Mouse (Mus musculus) stomach, postnatal 0 days (tissue): ENCODE measurements around the gene Fam69b. TPM values are rescaled to one million over a fixed set of nuclear protein-coding genes. Genes with fewer than 3 reads are reported as not detected.
A peak's percentile ranks its signal among the peaks of the same experiment; 100 is the strongest.

Experiments
- ATAC-seq: fragments of 200-750 bp; cut with Nextera tagmentation; 2 replicates; pipeline ENCODE4 v1.8.0; 2017; ENCODE audit not compliant: low FRiP score, low TSS enrichment
- DNase-seq: peaks from one replicate; pipeline ENCODE4 v3.0.0-alpha.2; 2016; ENCODE audit warnings: low spot score
- H3K27ac ChIP-seq: fragments of 300-500 bp; sonication (generic); replicated peaks from 2 replicates; pipeline ENCODE4 v1.5.1; 2014; ENCODE audit warnings: mild to moderate bottlenecking, control low read depth
- H3K27me3 ChIP-seq: fragments of 300-500 bp; sonication (generic); 2 replicates; pipeline ENCODE4 v1.6.1; 2014; ENCODE audit warnings: low read length; ENCODE audit not compliant: control insufficient read depth, insufficient read depth
- H3K36me3 ChIP-seq: fragments of 300-500 bp; sonication (generic); 2 replicates; pipeline ENCODE4 v1.6.1; 2014; ENCODE audit warnings: low read length, mixed read lengths; ENCODE audit not compliant: control insufficient read depth, insufficient read depth
- H3K4me1 ChIP-seq: fragments of 300-500 bp; sonication (generic); replicated peaks from 2 replicates; pipeline ENCODE4 v1.6.1; 2014; ENCODE audit warnings: antibody characterized with exemption; ENCODE audit not compliant: control insufficient read depth, insufficient read depth
- H3K4me2 ChIP-seq: fragments of 300-500 bp; sonication (generic); replicated peaks from 2 replicates; pipeline ENCODE4 v1.6.1; 2014; ENCODE audit warnings: low read depth, mild to moderate bottlenecking, control low read depth, moderate library complexity
- H3K4me3 ChIP-seq: fragments of 300-500 bp; sonication (generic); 2 replicates; pipeline ENCODE4 v1.5.1; 2014; ENCODE audit warnings: low read depth, low read length, control low read depth
- H3K9ac ChIP-seq: fragments of 300-500 bp; sonication (generic); 2 replicates; pipeline ENCODE4 v1.6.1; 2014; ENCODE audit warnings: mild to moderate bottlenecking, low read length, control low read depth, mixed read lengths
- H3K9me3 ChIP-seq: fragments of 300-500 bp; sonication (generic); 2 replicates; pipeline ENCODE4 v1.6.1; 2016; ENCODE audit warnings: low read length; ENCODE audit not compliant: control insufficient read depth
- CTCF ChIP-seq: IDR thresholded peaks from 2 replicates; pipeline ENCODE4 v1.5.1; 2016; ENCODE audit warnings: antibody characterized with exemption, low read depth, mild to moderate bottlenecking, moderate library complexity
- EP300 ChIP-seq: optimal IDR thresholded peaks from 2 replicates; pipeline ENCODE3; 2016; ENCODE audit warnings: antibody characterized with exemption
- WGBS: fragments of 180-500 bp; shearing (Covaris S2); extraction: QIAGEN DNeasy Blood & Tissue Kit; methylation state at CpG from one replicate; pipeline ENCODE4 v1.1.7; 2014; 5-methylcytosine and 5-hydroxymethylcytosine counted together
- polyA plus RNA-seq: library from polyadenylated mRNA; unstranded; fragments of >200 nt; fragmentation: Nextera tagmentation; extraction: Ambion mirVana; gene quantifications from 2 replicates; pipeline ENCODE4 v1.2.1, GENCODE M21; 2015

Fam69b gene
- polyA plus RNA-seq, 1 experiment from 2014 or later: 10.9 TPM

DNA sequence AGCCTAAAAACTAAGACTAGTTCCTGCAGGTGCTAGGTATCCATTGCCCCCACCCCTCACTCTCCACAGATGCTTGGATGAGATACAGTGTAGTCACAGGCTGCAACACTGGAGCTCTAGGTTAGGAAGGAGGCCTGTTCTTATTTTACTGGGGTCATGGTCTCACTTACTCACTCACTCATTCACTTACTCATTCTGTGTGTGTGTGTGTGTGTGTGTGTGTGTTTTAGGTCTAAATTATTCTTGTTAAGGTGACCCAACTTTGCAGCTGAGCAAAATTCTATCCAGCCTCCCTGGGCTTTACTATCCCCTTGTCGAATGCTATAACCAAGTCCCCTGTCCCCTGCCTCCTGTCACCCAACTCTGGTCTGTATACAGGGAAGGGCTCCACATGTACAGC lies 26.7 kb upstream of the Fam69b start:
- Histone ChIP-seq H3K9me3 (no peaks in the 10 kb centered on the region), H3K4me1 (no peaks in the 10 kb centered on the region), H3K9ac (no peak overlapping the region), H3K27ac (no peak overlapping the region), H3K27me3 (no peaks in the 10 kb centered on the region), H3K36me3 (no peaks in the 10 kb centered on the region), H3K4me3 (no peak overlapping the region), H3K4me2 (no peak overlapping the region)
- ATAC-seq: no peak
- TF ChIP-seq EP300 (no peak), CTCF (no peak)
- no peak for DNase-seq
- 84% methylated on average over 1 of the region's 1 CpGs for WGBS

- Histone ChIP-seq H3K4me1 (0 out of 2 replicates have a peak, but pooled peaks cover 4% of the 10 kb centered on the region), H3K9me3 (no peaks in the 10 kb centered on the region), H3K36me3 (no peaks in the 10 kb centered on the region), H3K4me2 (peak overlapping the region; percentile 77), H3K9ac (peak overlapping the region; percentile 84; the same call in 1 of the 2 replicates), H3K27me3 (no peaks in the 10 kb centered on the region), H3K27ac (no peak overlapping the region), H3K4me3 (peak overlapping the region; percentile 73)
- no peak for ATAC-seq
- DNase-seq: no peak
- no peak for TF ChIP-seq CTCF
- no peak for TF ChIP-seq EP300
- WGBS: 67% methylated on average over 5 of the region's 5 CpGs
Measured at GRCm38 (mm10) chr2:26602631-26603030, 25.6 kb upstream of the Fam69b start.

DNA sequence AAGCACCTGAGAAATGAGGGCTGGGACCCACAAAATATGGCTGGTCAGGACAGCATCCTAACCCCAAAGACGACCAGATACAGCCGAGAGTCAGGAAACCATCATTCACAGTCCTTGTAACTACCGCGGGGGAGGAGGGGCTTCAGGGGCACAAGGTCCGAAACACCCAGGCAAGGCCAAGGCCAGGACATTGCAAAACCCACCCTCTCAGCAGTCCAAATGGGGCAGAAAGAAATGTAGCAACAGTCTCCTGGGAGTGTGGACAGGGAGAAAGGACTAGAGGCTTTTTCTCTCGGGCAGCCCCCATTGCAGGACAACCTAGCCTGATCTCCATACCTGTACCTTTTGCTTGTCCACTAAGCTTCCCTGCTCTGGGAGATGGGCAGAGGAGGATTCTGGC lies 25.1 kb upstream of the Fam69b start:
- H3K27me3 ChIP-seq: no peaks in the 10 kb centered on the region
- WGBS: 6% methylated on average over 6 of the region's 6 CpGs
- H3K4me2 ChIP-seq: peak overlapping the region; percentile 77
- DNase-seq: no peak
- peak overlapping the region; percentile 73 for H3K4me3 ChIP-seq
- H3K36me3 ChIP-seq: no peaks in the 10 kb centered on the region
- H3K27ac ChIP-seq: peak overlapping the region; percentile 95
- H3K9ac ChIP-seq: peak overlapping the region; percentile 84
- no peaks in the 10 kb centered on the region for H3K9me3 ChIP-seq
- no peak for ATAC-seq
- TF ChIP-seq CTCF (no peak), EP300 (no peak)
- 0 out of 2 replicates have a peak, but pooled peaks cover 4% of the 10 kb centered on the region for H3K4me1 ChIP-seq

DNA sequence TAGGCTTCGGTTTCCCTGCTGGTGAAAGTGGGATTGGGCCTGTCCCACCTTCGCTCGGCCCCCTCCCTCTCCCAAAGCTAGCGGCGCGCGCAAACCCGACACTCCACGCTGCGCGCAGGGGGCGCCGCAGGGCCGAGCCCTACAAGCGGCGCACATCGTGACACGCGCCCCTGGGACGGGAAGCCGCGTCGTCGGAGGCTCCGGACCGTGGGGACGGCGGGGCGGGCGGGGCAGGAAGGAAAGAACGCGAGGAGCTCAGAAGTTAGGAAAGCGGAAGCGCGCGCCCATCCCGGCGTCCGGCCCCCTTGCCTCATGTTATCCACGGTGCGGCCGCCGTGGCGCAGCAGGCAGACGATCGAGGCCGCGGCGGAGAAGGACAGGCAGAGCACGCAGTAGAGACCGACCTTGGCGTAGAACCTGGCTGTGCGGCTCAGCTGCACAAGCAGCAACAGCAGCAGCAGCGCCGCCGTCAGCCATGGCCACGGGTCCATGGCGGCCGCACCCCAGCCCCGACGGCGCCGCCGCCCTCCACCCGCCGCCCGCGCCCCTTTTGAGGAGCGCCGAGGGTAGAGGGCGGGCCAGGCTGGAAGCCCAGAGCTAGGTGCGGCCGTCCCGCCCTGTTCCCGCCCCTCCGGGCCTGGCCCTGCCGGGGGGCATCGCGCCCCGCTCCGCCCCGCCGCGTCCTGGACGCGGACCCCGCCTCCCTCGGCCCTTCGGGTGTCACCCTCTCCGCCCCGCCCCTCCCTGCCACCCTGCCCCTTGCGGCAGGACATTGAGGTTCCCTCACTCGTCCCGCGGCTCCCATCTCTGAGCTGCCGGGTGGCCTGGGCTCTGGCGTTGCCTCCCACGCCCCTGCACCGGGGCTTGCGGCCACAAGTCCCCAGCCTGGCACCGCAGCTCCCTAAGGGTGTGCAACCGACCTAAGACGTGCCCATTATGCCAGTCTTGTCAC lies 24.3 kb upstream of the Fam69b start, which contains the start of gene Agpat2:
TSS of gene Agpat2 (minus strand) at position 698 of the 952 bp plus-strand sequence.
- DNase-seq: peak; percentile 94
- H3K27ac ChIP-seq: peak within 1 kb of the TSS; percentile 95
- H3K9me3 ChIP-seq: no peaks in the 10 kb centered on the region
- no peaks in the 10 kb centered on the region for H3K36me3 ChIP-seq
- peak within 1 kb of the TSS; percentile 84 for H3K9ac ChIP-seq
- WGBS: 1% methylated on average over 63 of the region's 103 CpGs
- no peaks in the 10 kb centered on the region for H3K27me3 ChIP-seq
- peak; percentile 89 for ATAC-seq
- 0 out of 2 replicates have a peak, but pooled peaks cover 4% of the 10 kb centered on the region for H3K4me1 ChIP-seq
- peak; percentile 65 for TF ChIP-seq CTCF
- no peak for TF ChIP-seq EP300
- peak within 1 kb of the TSS; percentile 77 for H3K4me2 ChIP-seq
- peak within 1 kb of the TSS; percentile 73 for H3K4me3 ChIP-seq

DNA sequence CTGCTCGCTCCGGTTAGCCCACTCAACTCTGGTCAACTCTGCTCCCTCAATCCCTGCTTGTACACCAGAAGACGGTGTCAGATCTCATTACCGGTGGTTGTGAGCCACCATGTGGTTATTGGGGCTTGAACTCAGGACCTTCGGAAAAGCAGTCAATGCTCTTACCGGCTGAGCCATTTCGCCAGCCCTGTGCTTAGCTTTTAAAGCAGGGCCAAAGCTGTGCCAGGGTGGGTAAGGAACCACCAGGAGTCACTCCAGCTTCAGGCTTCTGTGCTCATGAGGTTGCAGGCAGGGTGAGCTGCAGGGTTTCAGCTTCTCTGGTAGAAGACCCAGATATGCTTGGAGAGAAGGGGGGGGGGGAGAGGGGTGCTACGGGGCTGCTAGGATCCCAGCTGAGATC lies 22.9 kb upstream of the Fam69b start:
- Histone ChIP-seq H3K36me3 (no peaks in the 10 kb centered on the region), H3K4me2 (no peak overlapping the region), H3K9me3 (no peaks in the 10 kb centered on the region), H3K9ac (no peak overlapping the region), H3K27ac (no peak overlapping the region), H3K27me3 (no peaks in the 10 kb centered on the region), H3K4me1 (peaks cover 4% of the 10 kb centered on the region; the same call in 1 of the 2 replicates), H3K4me3 (no peak overlapping the region)
- TF ChIP-seq CTCF (peak; percentile 35; the same call in 1 of the 2 replicates), EP300 (no peak)
- no peak for DNase-seq
- WGBS: 87% methylated on average over 8 of the region's 8 CpGs
- no peak for ATAC-seq

- no peak for TF ChIP-seq CTCF
- TF ChIP-seq EP300: no peak
- Histone ChIP-seq H3K27ac (peak overlapping the region; percentile 85), H3K4me1 (peaks cover 4% of the 10 kb centered on the region; the same call in 1 of the 2 replicates), H3K36me3 (no peaks in the 10 kb centered on the region), H3K9me3 (no peaks in the 10 kb centered on the region), H3K4me2 (no peak overlapping the region), H3K9ac (no peak overlapping the region), H3K4me3 (no peak overlapping the region), H3K27me3 (no peaks in the 10 kb centered on the region)
- 76% methylated on average over 3 of the region's 3 CpGs for WGBS
- ATAC-seq: no peak
- DNase-seq: no peak
Measured at GRCm38 (mm10) chr2:26606579-26606978, 21.7 kb upstream of the Fam69b start.
